Mouse (Mus musculus) brown adipose tissue, adult 24 weeks (tissue): Measurements from ENCODE around the gene Bcl2l1. TPM values are rescaled to one million over a fixed set of nuclear protein-coding genes. Genes with fewer than 3 reads are reported as not detected.

Experiments used
- H3K27ac ChIP-seq: fragments of 200-500 bp; replicated peaks from 2 replicates; pipeline ENCODE4 v1.5.1; 2012; ENCODE audit warnings: low read depth, mild to moderate bottlenecking, low read length
- H3K4me1 ChIP-seq: fragments of 200-500 bp; 2 replicates; pipeline ENCODE4 v1.6.1; 2012; ENCODE audit warnings: low read length, mixed read lengths; ENCODE audit not compliant: control insufficient read depth, insufficient read depth, insufficient read length
- H3K4me3 ChIP-seq: fragments of 200-500 bp; 2 replicates; pipeline ENCODE4 v1.5.1; 2012; ENCODE audit warnings: low read depth, mild to moderate bottlenecking, low read length, moderate library complexity; ENCODE audit not compliant: insufficient read depth
- polyA plus RNA-seq: library from polyadenylated mRNA; stranded (reverse); fragments of >200 nt; gene quantifications from 2 replicates; pipeline ENCODE4 v1.2.4, GENCODE M21; 2012; ENCODE audit not compliant: missing spikeins, insufficient read depth, insufficient read length

The Bcl2l1 gene
- polyA plus RNA-seq, 1 experiment = 23.5 TPM

DNA sequence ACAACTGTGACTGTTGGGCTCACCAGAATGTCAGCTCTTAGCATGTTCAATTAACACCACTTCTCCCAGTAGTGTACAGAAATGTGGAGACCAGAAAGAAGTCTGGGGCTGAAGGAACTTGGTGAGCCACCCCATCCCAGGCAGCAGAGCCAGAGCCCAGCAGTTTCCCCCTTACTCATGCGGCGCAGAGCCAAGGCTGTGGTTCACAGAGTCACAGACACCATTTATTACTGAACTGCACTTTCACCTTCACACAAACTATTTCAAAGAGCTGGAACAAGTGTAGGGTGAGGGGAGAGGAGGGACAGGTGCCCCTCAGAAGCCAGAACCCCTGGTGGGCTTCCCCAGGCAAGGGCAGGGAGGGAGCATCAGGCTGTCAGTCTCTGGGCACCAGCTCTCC lies 51.1 kb downstream of the Bcl2l1 start:
- no peak overlapping the region for H3K4me3 ChIP-seq
- peaks cover 28% of the 10 kb centered on the region for H3K4me1 ChIP-seq
- no peak overlapping the region for H3K27ac ChIP-seq

DNA sequence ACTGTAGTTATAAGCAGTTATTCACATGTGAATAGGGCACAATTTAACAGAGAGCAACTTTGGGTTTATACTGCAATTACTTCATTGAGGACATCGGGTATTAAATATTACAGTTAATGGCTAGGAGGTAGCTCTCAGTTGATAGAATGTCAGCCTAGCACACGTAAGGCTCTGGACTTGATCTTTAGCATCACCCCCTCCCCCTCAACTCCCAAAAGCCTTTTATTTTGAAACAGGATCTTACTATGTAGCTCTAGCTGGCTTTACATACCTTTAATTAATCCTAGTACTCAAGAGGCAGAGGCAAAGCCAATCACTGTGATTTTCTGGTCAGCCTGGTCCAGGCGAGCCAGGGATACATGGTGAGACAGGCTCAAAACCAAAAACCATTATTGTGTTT lies 54.4 kb downstream of the Bcl2l1 start:
- Histone ChIP-seq H3K4me3 (no peak overlapping the region), H3K27ac (no peak overlapping the region), H3K4me1 (peaks cover 15% of the 10 kb centered on the region)

DNA sequence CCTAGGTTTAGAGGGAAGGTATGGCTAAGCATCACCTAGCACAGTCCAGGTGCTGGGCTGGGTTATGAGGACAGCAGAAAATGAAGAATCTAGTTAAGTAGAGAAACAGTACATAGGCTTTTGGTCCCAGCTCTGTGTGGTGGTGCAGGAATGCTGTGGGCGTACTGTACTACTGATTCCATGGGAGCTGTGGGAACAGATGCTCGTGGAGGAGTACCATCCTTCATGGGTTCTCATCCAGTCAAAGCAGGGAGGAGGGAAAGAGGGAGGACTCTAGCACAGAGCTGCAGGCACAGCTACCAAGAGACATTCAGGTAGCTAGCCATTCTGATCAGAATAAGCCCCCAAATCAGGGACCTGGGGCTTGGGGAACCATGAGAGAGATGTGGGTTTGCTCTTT lies 55.1 kb downstream of the Bcl2l1 start:
- Histone ChIP-seq H3K27ac (no peak overlapping the region), H3K4me1 (peaks cover 9% of the 10 kb centered on the region), H3K4me3 (no peak overlapping the region)

DNA sequence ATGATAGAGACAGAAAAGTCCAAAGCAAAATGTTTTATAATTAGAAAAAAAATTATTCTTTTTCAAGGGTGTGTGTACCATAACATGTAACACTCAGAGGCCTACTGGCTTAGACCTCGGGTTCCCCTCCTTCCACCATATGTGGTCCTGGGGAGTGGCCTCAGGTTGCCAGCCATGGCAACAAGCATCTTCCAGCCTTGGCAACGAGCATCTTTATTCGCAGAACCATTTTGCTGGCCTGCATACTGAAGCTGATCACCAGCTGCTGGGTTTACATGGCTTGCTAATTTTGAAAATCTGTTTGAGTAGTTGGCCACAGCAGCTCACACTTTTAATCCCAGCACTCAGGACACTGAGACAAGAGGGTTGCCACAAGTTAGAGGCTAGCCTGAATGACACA lies 55.5 kb downstream of the Bcl2l1 start:
- H3K4me3 ChIP-seq = no peak overlapping the region
- peaks cover 5% of the 10 kb centered on the region for H3K4me1 ChIP-seq
- H3K27ac ChIP-seq = no peak overlapping the region

DNA sequence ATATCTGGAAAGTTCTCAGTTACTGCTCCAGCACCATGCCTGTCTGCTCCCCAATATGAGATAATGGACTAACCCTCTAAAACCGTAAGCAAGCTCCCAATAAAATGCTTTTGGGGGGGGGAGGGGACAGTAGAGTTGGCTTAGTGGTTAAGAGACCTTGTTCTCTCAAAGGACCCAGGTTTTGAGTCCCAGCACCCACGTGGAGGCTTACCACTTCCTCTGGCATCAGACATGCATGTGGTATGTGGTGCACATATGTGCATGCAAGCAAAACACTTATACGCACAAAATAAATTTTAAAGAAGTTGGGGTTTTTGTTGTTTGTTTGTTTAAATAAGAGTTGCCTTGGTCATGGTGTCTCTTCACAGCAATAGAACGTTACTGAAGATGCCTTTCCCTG lies 56.2 kb downstream of the Bcl2l1 start:
- Histone ChIP-seq H3K27ac (no peak overlapping the region), H3K4me1 (no peaks in the 10 kb centered on the region), H3K4me3 (no peak overlapping the region)

DNA sequence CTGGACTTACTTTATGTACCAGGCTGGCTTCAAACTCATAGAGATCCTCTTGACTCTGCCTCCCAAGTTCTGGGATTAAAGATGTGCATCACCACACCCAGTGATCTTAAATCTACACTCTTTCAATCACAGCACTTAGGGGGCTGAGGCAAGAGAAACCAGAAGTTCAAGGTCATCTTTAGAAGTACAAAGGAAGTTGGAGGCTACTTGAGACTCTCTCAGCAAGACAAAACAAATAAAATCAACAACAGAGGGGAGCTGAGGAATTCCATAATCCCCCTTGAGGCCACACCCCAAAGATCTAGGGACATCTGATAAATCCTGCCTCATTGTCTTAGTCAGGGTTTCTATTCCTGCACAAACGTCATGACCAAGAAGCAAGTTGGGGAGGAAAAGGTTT lies 59.3 kb downstream of the Bcl2l1 start:
- H3K27ac ChIP-seq = no peak overlapping the region
- no peak overlapping the region for H3K4me3 ChIP-seq
- no peaks in the 10 kb centered on the region for H3K4me1 ChIP-seq

DNA sequence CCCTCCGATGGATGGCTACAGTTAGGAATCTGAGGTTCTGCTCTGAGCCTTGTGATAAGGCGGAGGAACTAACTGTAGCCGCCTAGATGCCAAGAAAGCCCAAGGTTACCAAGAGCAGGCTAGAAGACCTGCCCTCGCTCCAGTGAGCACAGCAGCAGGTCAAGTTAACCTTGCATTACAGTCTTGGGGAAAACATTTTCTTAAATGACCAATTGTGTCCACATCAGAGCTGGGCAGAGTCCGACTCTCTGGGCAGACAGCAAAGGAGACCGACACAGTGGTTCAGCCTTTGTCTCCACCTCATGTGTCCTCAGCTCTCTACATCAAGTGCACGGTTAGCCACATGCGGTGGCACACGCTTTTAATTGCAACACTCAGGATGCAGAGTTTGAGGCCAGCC lies 60.0 kb downstream of the Bcl2l1 start:
- no peak overlapping the region for H3K27ac ChIP-seq
- H3K4me1 ChIP-seq = no peaks in the 10 kb centered on the region
- H3K4me3 ChIP-seq = no peak overlapping the region

DNA sequence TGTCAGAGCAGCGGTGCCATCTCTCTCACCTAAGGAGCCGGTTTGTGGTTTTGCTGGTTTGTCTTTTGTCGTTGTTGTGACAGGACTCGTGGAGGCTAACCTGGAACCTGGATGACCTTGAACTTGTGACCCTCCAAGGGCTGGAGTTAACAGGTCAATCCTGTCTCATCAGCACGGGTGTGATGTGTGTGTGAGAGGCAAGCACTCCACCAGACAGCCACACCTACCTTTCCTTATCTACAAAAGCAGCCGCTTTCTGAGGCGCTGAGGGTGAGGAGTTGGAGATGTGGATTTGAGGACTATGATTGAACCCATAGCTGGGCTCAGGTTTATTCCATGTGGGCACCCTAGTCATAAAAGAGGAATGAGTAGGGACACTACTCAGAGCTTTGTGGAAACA lies 61.9 kb downstream of the Bcl2l1 start:
- Histone ChIP-seq H3K4me3 (no peak overlapping the region), H3K27ac (no peak overlapping the region), H3K4me1 (no peaks in the 10 kb centered on the region; the same call in 1 of the 2 replicates)

DNA sequence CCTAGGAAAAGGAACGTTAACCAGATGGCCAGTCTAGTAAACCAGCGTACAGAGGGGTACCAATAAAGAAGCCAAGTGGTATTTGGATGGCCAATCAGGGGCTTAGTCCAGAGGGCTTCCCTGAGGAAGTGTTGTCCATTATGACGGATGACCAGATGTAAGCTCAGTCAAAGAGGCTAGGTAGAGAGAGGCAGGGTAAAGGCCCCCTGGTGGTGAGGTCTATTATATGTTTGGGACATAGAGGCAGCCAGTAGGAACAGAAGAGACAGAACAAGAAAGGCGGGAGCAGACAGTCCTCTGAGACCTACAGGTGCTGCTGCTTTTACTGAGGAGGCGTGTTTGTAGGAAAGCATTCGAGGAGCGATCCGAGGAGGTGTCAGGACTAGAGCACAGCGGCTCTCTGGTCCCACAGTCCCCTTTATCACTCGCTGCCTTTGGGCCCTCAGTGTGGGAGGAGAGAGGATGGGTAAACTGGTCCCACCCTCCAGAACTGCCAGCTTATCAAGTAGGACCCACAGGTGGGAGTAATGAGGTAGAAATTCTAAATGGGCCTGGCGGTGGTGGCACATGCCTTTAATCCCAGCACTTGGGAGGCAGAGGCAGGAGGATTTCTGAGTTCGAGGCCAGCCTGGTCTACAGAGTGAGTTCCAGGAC lies 63.8 kb downstream of the Bcl2l1 start:
- Histone ChIP-seq H3K4me1 (peaks cover 4% of the 10 kb centered on the region), H3K4me3 (no peak overlapping the region), H3K27ac (no peak overlapping the region)

DNA sequence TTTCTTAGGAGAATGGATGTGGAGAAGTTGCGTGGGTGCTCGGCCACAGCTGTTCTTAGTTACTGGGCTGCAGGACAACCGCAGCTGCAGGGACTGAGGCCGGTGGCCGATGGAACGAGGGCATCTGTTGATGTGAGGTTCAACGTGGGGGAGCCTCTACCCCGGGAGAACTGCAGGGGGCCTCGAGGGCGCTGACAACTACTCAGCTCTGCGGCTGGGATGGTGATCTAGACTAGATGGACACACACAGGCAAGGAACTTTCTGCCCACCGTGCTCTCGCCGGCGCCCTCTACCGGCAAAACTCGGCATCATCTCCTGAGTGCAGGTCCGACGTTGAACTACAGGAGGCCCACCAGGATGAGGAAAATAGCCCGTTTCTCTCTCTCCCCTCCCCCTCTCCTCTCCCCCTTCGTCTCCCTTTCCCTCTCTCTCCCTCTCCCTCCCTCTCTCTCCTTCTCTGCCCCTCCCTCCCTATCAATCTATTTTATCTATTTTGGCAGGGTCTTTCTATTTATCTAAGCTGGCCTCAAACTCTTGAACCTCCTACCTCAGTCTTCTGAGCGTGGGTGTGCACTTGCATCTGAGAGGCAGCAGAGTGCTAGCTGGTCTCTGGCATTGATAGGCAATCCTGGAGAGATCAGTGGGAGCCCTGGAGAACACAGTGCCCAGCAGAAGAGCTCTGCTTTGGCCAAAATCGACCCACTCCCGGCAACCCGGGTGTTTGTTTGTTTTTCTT lies 65.0 kb downstream of the Bcl2l1 start:
- no peak overlapping the region for H3K27ac ChIP-seq
- H3K4me1 ChIP-seq = peaks cover 4% of the 10 kb centered on the region
- no peak overlapping the region for H3K4me3 ChIP-seq

DNA sequence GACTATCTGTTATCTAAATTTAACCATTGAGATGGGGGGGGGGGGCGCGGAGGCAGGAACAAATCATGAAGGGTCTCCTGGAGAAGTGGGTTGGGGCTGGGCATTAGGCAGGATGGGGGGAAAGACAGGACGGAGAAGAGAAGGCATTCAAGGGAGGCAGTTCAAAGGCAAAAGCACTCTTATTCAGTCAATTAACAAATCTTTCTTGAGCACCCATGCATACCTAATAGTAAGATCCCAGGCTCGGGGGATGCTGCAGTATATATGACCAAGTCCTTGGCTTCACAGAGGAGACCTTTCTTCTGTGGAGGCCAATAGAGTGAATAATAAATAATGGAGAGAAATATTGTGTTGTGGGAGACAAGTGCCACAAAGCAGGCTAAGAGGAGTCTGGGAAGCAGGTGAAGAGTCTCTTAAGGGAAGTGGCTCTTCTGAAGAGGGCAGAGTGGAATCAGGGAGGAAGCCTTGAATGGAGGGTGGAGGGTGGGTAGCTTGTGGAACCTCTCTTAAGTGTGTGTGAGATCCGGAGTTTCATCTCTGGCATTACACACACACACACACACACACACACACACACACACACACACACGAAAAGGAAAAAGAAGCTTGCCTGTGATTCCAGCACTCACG lies 66.4 kb downstream of the Bcl2l1 start:
- Histone ChIP-seq H3K4me3 (no peak overlapping the region), H3K4me1 (peaks cover 4% of the 10 kb centered on the region), H3K27ac (no peak overlapping the region)

DNA sequence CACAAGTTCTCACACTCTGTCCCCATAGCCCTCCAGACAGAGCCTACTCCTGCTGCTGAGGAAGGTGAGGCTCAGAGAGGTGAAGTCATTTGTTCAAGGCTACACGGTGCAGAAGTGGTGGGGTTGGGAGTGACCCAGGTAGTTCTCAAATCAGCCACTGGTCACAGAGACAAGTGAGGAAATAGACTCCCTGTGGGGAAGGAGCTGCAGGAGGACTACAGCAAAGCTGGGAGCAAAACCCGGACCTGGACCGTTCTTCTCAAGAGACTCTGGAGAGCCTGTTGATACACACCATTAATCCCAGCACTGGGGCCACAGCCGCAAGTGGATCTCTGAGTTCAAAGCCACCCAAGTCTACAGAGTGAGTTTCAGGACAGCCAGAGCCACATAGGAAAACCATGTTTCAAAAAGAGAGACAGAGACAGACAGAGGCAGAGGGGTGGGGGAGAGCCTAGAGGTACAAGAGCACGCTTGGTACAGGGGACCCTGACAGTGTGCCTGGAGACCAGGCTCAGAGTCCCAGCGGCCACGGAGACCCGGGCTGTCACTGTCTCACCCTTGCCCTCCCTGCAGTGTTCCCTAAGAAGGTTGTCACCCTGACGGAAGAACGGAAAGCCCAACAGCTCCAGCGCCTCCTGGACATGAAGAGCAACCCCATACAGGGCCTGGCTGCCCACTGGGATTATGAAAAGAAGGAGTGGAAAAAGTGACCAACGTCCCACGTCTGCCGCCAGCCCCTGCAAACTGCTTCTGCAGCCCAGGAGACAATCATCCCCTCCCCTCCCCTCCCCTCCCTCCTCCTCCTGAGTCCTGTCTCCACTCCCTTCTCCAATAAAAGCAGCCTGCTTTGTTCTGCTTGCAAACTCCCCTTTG lies 67.1 kb downstream of the Bcl2l1 start:
- no peak overlapping the region for H3K4me3 ChIP-seq
- H3K27ac ChIP-seq = peak overlapping the region; percentile 30; the same call in 1 of the 2 replicates
- H3K4me1 ChIP-seq = peaks cover 4% of the 10 kb centered on the region

DNA sequence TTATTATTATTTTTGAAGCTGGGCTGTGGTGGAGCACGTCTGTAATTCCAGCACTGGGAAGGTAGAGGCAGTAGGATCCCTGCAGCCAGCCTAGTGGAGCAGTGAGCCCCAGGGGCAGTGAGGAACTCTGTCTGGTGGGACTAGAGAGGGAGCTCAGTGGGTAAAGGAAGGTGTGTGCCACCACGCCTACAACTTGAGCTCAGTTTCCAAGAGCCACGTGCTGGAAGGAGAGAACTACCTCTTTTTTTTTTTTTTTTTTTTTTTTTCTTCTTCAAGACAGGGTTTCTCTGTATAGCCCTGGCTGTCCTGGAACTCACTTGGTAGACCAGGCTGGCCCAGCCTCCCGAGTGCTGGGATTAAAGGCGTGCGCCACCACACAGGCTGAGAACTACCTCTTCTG lies 68.2 kb downstream of the Bcl2l1 start:
- H3K27ac ChIP-seq = no peak overlapping the region
- H3K4me3 ChIP-seq = no peak overlapping the region
- peaks cover 6% of the 10 kb centered on the region for H3K4me1 ChIP-seq

DNA sequence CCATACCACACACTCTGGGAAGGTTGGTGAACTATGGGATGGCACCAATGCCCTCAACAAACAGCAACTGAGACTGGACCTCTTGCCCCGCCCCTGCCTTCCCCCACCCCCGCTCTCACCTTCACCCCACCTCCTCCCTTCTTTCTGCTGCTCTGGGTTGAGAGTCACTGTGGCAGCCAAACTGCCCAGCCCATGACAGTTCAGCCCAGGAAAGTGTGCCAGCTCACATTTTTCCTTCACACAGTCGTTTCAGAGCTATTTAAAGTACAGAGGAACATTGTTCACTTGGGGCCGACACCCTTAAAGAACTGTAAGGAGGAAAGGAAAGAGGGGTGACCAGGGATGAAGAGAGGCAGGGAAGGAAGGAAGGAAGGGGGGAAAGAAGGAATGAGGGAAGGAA lies 73.2 kb downstream of the Bcl2l1 start:
- no peak overlapping the region for H3K27ac ChIP-seq
- 0 out of 2 replicates have a peak, but pooled peaks cover 2% of the 10 kb centered on the region for H3K4me1 ChIP-seq
- H3K4me3 ChIP-seq = no peak overlapping the region

DNA sequence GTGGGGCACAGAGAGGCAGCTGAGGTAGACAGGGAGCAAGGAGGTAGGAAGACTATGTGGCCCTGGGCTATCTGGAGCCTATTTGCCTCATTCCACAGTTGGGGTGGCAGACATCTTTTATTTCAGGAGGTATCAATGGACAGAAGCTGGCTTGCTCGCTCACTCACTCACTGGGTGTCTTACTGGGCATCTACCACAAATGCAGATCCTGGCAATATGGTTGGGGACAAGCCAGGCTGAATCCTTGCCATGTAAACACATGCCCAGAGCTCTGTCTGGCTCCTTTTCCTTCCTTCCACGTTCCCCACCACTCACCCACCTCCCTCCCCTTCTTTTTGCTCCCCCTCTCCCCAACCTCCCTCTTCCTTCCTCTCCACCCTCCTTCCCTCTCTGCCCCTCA lies 74.0 kb downstream of the Bcl2l1 start:
- no peak overlapping the region for H3K27ac ChIP-seq
- H3K4me3 ChIP-seq = no peak overlapping the region
- H3K4me1 ChIP-seq = 0 out of 2 replicates have a peak, but pooled peaks cover 2% of the 10 kb centered on the region
